Mouse (Mus musculus): ENCODE measurements around the gene Cnksr3.
A peak's percentile ranks its signal among the peaks of the same experiment; 100 is the strongest.

Gene Cnksr3

GRCm38 (mm10) chr10:7103872-7104271 is 108.2 kb downstream of the Cnksr3 start:
- no peak for DNase-seq (ENCODE audit: extremely low spot score, low spot score)

- no peak for DNase-seq (ENCODE audit: extremely low spot score, low spot score)
Measured at GRCm38 (mm10) chr10:7077971-7078370, 134.1 kb downstream of the Cnksr3 start.

- DNase-seq (ENCODE audit: extremely low spot score, low spot score): no peak
Measured at GRCm38 (mm10) chr10:7077389-7077808, 134.6 kb downstream of the Cnksr3 start.

GRCm38 (mm10) chr10:7076662-7077211 is 135.3 kb downstream of the Cnksr3 start:
- no peak for DNase-seq (ENCODE audit: extremely low spot score, low spot score)

- DNase-seq (ENCODE audit: extremely low spot score, low spot score): peak; percentile 54
Measured at GRCm38 (mm10) chr10:7076201-7076600, 135.8 kb downstream of the Cnksr3 start.

DNA sequence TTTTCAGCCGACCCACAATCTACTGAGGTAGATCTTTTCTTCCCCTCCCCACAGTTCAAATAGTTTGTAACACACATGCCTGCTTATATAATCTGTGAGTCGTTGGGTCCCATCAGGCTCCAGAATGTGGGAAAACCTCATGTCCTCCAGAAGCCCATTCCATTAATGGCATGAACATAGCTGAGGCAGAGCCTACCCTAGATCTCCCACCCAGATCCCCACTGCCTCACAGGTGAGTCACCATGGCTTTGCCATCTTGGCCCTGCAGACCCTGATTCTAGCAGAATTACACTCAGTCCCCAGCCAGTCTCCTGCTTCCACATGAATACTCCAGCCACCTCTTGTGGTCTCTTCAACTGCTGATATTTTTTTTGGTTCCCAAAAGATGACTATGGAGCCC is 136.4 kb downstream of the Cnksr3 start:
- no peak for DNase-seq (ENCODE audit: extremely low spot score, low spot score)

GRCm38 (mm10) chr10:7074231-7074630 is 137.8 kb downstream of the Cnksr3 start:
- no peak for DNase-seq (ENCODE audit: extremely low spot score, low spot score)

DNA sequence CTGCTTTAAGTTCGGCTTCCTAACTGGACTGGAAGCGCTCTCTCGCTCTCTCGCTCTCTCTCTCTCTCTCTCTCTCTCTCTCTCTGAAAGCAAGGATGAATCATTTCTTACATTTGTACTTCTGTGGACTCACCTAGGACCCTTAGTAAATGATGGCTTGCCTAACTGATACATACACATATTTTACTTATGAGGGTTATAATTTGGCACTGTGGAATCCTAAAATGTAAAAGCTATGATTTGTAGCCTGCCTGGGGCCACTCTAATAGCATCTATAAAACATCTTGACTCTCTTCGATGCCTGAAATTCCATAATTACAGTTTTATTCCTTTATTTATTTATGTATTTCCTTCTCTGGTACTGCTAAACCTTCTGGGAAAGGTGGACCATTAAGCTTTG is 141.1 kb downstream of the Cnksr3 start:
- no peak for DNase-seq (ENCODE audit: extremely low spot score, low spot score)

DNA sequence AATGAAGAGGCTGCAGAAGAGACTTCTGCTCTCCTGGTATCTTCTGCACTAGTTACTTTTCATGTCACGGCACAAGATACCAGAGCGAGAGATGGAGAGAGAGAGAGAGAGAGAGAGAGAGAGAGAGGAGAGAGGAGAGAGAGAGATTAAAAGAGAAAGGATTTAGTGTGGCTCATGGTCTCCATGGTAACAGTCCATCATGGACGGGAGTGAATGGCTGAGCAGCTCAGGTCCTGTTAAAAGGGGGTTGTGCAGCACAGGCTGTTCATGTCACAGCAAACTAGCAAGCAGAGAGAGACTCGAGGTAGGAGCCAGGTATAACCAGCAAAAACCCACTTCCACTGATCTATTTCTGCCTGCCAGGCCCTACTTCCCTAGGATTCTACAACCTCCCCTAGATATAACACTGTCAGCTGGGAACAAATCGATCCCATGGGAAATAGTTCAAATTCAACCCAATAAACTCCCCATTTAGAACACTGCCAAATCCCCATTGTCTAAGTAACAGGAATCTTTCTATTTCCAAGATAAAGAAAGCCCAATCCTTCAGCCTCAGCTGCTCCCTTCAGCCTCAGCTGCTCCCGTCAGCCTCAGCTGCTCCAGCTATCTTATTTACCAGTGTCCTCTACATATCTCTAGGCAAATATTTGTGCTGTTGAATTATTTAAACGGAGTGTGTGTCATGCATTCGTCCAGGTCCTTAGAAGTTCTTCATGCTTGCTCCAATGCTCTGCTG is 141.8 kb downstream of the Cnksr3 start:
- no peak for DNase-seq (ENCODE audit: extremely low spot score, low spot score)

GRCm38 (mm10) chr10:7069090-7069489 is 142.9 kb downstream of the Cnksr3 start:
- DNase-seq (ENCODE audit: extremely low spot score, low spot score): no peak

All from neural tube, embryonic 10.5 days (tissue).